Mouse (Mus musculus) natural killer cell, adult 2 months (primary cell): ENCODE data around the gene Olfr91.

Experiments used
- DNase-seq, 2 experiments: peaks; one replicate each; pipeline ENCODE4 v3.0.0; 2022; ENCODE audit warnings: low spot score in 2 of 2

The Olfr91 gene

GRCm38 (mm10) chr17:37062101-37062641, 35.9 kb downstream of the Olfr91 start:
- no peak for DNase-seq

- DNase-seq = no peak
Measured at GRCm38 (mm10) chr17:37061435-37061834, 36.6 kb downstream of the Olfr91 start.

GRCm38 (mm10) chr17:37056957-37057356, 41.1 kb downstream of the Olfr91 start:
- DNase-seq = no peak

- DNase-seq = no peak
Measured at GRCm38 (mm10) chr17:37051745-37052144, 46.3 kb downstream of the Olfr91 start.

GRCm38 (mm10) chr17:37050876-37051275, 47.2 kb downstream of the Olfr91 start:
- DNase-seq = peak in 1 of 2 experiments; percentile 9

- peak; percentile 63 to 76 for DNase-seq
Measured at GRCm38 (mm10) chr17:37050399-37050798, 47.7 kb downstream of the Olfr91 start.

GRCm38 (mm10) chr17:37049570-37050310, 48.3 kb downstream of the Olfr91 start:
- peak; percentile 28 to 32 for DNase-seq

- DNase-seq = no peak
Measured at GRCm38 (mm10) chr17:37048383-37048782, 49.7 kb downstream of the Olfr91 start.

GRCm38 (mm10) chr17:37047981-37048380, 50.1 kb downstream of the Olfr91 start:
- no peak for DNase-seq

GRCm38 (mm10) chr17:37047332-37047976, 50.6 kb downstream of the Olfr91 start:
- no peak for DNase-seq

GRCm38 (mm10) chr17:37046312-37047112, 51.6 kb downstream of the Olfr91 start:
- peak; percentile 59 to 67 for DNase-seq

- DNase-seq = peak; percentile 29 to 40
Measured at GRCm38 (mm10) chr17:37045611-37046311, 52.3 kb downstream of the Olfr91 start, which contains the start of gene Gabbr1. TSS of gene Gabbr1 (plus strand) at chr17:37045966.

- DNase-seq = no peak
Measured at GRCm38 (mm10) chr17:37044651-37045244, 53.3 kb downstream of the Olfr91 start.
